Mouse (Mus musculus) kidney, adult 2 months (tissue): ENCODE data around the gene Vps25.

Experiments used
- CTCF ChIP-seq: fragments of 200-500 bp; conservative IDR thresholded peaks from 2 replicates; pipeline ENCODE4 v1.5.1; 2011; ENCODE audit warnings: low read depth, mild to moderate bottlenecking, control low read depth, low read length, moderate library complexity, mixed read lengths; ENCODE audit not compliant: insufficient read depth, insufficient read length
- POLR2A ChIP-seq: fragments of 200-500 bp; IDR thresholded peaks from one replicate; pipeline ENCODE4 v1.6.1; 2011; ENCODE audit warnings: low read depth, low read length, control low read depth

DNA sequence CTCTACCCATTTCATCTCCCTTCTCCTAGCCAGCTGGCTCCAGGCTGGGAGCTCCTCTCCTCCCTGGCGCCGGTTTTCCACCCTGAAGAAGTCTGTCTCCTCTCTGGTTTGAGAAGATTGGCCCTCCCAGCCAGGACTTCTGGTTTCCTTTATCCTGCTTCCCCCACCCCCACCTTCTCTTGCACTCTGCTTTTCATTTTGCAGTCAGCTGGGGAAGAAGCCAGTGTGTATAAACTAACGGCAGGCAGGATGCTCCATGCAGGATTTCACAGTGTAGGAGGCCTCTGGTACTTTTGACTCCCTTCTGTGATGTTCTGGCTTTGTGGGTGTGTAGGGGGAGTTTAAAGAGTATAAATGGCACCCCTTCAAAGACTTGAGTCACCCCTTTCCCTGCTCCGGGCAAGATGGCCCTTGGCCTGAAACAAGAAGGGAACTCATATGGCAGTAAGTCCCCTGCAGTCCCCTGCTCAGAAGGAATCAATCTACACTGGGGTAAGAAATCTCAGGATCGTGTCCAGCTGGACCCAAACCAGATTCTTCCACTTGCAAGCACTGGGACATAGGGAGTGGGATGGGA is 15.3 kb upstream of the Vps25 start:
- TF ChIP-seq POLR2A (no peak), CTCF (no peak)
